Mouse (Mus musculus) CH12.LX (cell line): ENCODE measurements around the gene Ippk.

Source experiments
- MXI1 ChIP-seq: IDR thresholded peaks from 2 replicates; pipeline ENCODE4 v1.6.1; 2011; ENCODE audit warnings: mild to moderate bottlenecking, low read depth, low read length, improper control_type of control experiment
- POLR2AphosphoS2 ChIP-seq: IDR thresholded peaks from 2 replicates; pipeline ENCODE4 v1.6.1; 2011; ENCODE audit warnings: low read depth, low read length, improper control_type of control experiment
- ZC3H11A ChIP-seq: IDR thresholded peaks from 2 replicates; pipeline ENCODE4 v1.6.1; 2012; ENCODE audit warnings: low read depth, mild to moderate bottlenecking, inconsistent platforms, low read length, improper control_type of control experiment
- ZNF384 ChIP-seq: IDR thresholded peaks from 2 replicates; pipeline ENCODE4 v1.6.1; 2012; ENCODE audit warnings: low read depth, low read length, improper control_type of control experiment, inconsistent platforms

DNA sequence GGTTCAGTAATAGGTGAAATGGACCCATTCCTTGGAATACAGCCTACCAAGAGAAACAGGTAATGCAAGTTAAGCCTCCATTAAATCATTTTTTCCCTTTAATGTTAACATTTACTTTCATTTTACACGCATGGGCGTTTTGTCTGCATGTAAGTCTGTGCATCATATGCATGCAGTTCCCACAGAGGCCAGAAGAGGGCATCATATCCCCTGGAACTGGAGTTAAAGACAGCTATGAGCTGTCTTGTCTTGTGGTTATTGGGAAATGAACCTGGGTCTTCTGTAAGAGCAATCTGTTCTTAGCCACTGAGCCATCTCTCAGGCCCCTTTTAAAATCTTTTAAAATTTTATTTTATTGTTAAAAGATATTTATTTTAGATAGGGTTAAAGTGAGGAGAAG lies 29.7 kb upstream of the Ippk start:
- TF ChIP-seq MXI1 (no peak), ZNF384 (no peak), ZC3H11A (no peak), POLR2AphosphoS2 (no peak)
